Mouse (Mus musculus) E14TG2a.4 (cell line): ENCODE measurements at regions not wholly inside any gene's neighbourhood (a gene's known extent, or its start where the extent isn't known, plus 50 kb on each side); places are given as distances from the start of the nearest gene placed in this dataset.

Experiments used
- H3K27me3 ChIP-seq: 2 replicates; pipeline ENCODE4 v1.6.1; 2014; ENCODE audit warnings: low read length, control low read depth; ENCODE audit not compliant: insufficient read depth
- H3K36me3 ChIP-seq: 2 replicates; pipeline ENCODE4 v1.6.1; 2014; ENCODE audit warnings: low read length, control low read depth; ENCODE audit not compliant: insufficient read depth
- H3K4me1 ChIP-seq: replicated peaks from 2 replicates; pipeline ENCODE4 v1.6.1; 2014; ENCODE audit warnings: low read depth, low read length, control low read depth
- H3K4me3 ChIP-seq: replicated peaks from 2 replicates; pipeline ENCODE4 v1.5.1; 2014; ENCODE audit warnings: mild to moderate bottlenecking, low read length
- H3K9me3 ChIP-seq: 2 replicates; pipeline ENCODE4 v1.6.1; 2014; ENCODE audit warnings: low read length, control low read depth
- CTCF ChIP-seq: conservative IDR thresholded peaks from 2 replicates; pipeline ENCODE4 v1.5.1; 2014; ENCODE audit warnings: low read length
- NANOG ChIP-seq: IDR thresholded peaks from 2 replicates; pipeline ENCODE4 v1.6.1; 2014; ENCODE audit warnings: borderline replicate concordance, low read length, mixed read lengths
- POU5F1 ChIP-seq: IDR thresholded peaks from 2 replicates; pipeline ENCODE4 v1.6.1; 2014; ENCODE audit warnings: low read length, borderline replicate concordance

GRCm38 (mm10) chr8:103881146-103881486, 220.3 kb upstream of the Cdh5 start:
- Histone ChIP-seq H3K4me1 (0 out of 2 replicates have a peak, but pooled peaks cover 4% of the 10 kb centered on the region), H3K9me3 (no peaks in the 10 kb centered on the region), H3K27me3 (peaks cover 45% of the 10 kb centered on the region), H3K4me3 (no peak overlapping the region), H3K36me3 (no peaks in the 10 kb centered on the region)
- no peak for TF ChIP-seq CTCF
- no peak for TF ChIP-seq NANOG
- no peak for TF ChIP-seq POU5F1

- no peaks in the 10 kb centered on the region for H3K4me1 ChIP-seq
- H3K9me3 ChIP-seq, result no peaks in the 10 kb centered on the region
- no peak for TF ChIP-seq POU5F1
- no peak for TF ChIP-seq CTCF
- TF ChIP-seq NANOG, result no peak
- no peaks in the 10 kb centered on the region for H3K36me3 ChIP-seq
- H3K27me3 ChIP-seq, result peaks cover 17% of the 10 kb centered on the region
- H3K4me3 ChIP-seq, result no peak overlapping the region
Measured at GRCm38 (mm10) chr8:103884873-103885780, 216.3 kb upstream of the Cdh5 start.

DNA sequence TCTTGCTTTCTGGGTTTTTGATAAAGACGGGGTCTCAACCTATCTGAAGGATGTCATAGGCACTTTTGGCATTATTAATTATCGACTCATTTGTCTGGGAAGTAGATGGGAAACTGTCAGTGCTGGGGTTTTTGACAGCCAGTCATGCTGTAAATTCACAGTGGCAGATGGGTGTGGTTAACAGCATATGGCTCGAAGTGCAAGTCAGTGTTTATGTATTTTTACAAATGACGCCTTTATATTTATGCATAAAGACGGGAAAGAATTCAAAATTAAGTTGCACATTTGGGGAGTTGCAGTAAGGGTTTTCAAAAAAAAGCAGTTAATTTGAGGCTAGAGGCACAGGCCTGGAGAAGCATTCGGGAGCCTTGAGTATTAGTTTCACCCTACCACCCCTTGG, 206.8 kb upstream of the Cdh5 start:
- no peak for TF ChIP-seq CTCF
- no peak for TF ChIP-seq POU5F1
- no peak for TF ChIP-seq NANOG
- H3K4me3 ChIP-seq, result no peak overlapping the region
- no peaks in the 10 kb centered on the region for H3K36me3 ChIP-seq
- H3K9me3 ChIP-seq, result no peaks in the 10 kb centered on the region
- H3K27me3 ChIP-seq, result no peaks in the 10 kb centered on the region
- H3K4me1 ChIP-seq, result no peaks in the 10 kb centered on the region

- Histone ChIP-seq H3K9me3 (no peaks in the 10 kb centered on the region), H3K4me3 (no peak overlapping the region), H3K36me3 (no peaks in the 10 kb centered on the region), H3K27me3 (0 out of 2 replicates have a peak, but pooled peaks cover 1% of the 10 kb centered on the region), H3K4me1 (no peaks in the 10 kb centered on the region)
- TF ChIP-seq NANOG (no peak), CTCF (no peak), POU5F1 (no peak)
Measured at GRCm38 (mm10) chr8:103895132-103895531, 206.3 kb upstream of the Cdh5 start.

DNA sequence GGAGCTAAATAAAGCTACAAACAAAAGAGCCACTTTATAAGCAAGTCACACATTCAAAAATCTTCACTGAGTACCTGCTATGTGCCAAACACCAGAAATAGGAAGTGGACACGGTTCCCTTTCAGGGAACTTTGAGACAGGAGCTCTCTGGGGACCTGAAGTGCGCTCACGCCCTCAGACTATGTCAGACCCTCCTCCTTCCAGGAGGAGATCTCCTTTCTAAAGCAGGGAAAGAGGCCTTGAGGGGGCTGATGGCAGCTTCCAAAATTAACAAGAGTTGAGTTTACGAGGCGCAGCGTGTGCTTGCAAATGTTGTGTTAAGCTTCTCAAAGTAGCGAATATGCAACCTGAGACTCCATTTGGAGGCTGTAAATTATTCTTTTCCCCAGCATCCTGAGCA, 204.0 kb upstream of the Cdh5 start:
- H3K4me1 ChIP-seq, result no peaks in the 10 kb centered on the region

GRCm38 (mm10) chr8:103902516-103902915, 198.9 kb upstream of the Cdh5 start:
- no peak for TF ChIP-seq CTCF
- TF ChIP-seq POU5F1, result no peak
- TF ChIP-seq NANOG, result no peak
- Histone ChIP-seq H3K4me1 (no peaks in the 10 kb centered on the region), H3K36me3 (no peaks in the 10 kb centered on the region), H3K27me3 (peaks cover 6% of the 10 kb centered on the region; the same call in 1 of the 2 replicates), H3K4me3 (no peak overlapping the region), H3K9me3 (peaks cover 4% of the 10 kb centered on the region; the same call in 1 of the 2 replicates)

More for the DNA sequence above, 204.0 kb upstream of the Cdh5 start:
- Histone ChIP-seq H3K27me3 (0 out of 2 replicates have a peak, but pooled peaks cover 6% of the 10 kb centered on the region), H3K36me3 (no peaks in the 10 kb centered on the region), H3K4me3 (no peak overlapping the region), H3K9me3 (no peaks in the 10 kb centered on the region)
- no peak for TF ChIP-seq CTCF
- TF ChIP-seq NANOG, result no peak
- no peak for TF ChIP-seq POU5F1

DNA sequence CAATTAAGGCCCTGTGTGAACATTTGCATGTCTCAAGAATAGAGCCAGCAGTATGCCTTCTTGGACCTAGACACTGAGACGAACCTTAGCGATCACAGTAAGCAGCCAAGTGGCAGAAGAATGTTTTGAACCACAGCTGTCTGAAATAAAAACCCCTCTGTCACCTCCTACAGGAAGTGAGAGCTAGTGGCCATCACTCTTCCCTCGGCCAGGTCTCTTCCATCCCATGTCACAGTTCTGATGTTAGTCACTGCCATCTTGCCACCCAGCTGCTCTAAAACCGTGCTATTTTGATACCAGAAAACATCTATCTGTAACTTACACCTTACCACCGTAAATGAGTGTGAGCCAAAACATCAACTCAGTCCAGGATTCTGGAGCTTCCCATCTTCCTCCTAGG, 197.8 kb upstream of the Cdh5 start:
- Histone ChIP-seq H3K4me3 (no peak overlapping the region), H3K9me3 (peaks cover 4% of the 10 kb centered on the region; the same call in 1 of the 2 replicates), H3K4me1 (peaks cover 8% of the 10 kb centered on the region; the same call in 1 of the 2 replicates), H3K27me3 (peaks cover 9% of the 10 kb centered on the region; the same call in 1 of the 2 replicates), H3K36me3 (no peaks in the 10 kb centered on the region)
- TF ChIP-seq CTCF, result no peak
- TF ChIP-seq POU5F1, result no peak
- TF ChIP-seq NANOG, result no peak

- Histone ChIP-seq H3K9me3 (peaks cover 4% of the 10 kb centered on the region; the same call in 1 of the 2 replicates), H3K4me3 (no peak overlapping the region), H3K4me1 (peaks cover 32% of the 10 kb centered on the region), H3K27me3 (peaks cover 10% of the 10 kb centered on the region; the same call in 1 of the 2 replicates), H3K36me3 (no peaks in the 10 kb centered on the region)
- TF ChIP-seq NANOG, result no peak
- TF ChIP-seq POU5F1, result no peak
- no peak for TF ChIP-seq CTCF
Measured at GRCm38 (mm10) chr8:103907662-103908061, 193.8 kb upstream of the Cdh5 start.
